In genomic region chr17:81221436-81221835, GRCm38 (mm10) we compare ENCODE assay signal across 27 mouse cellular contexts.
DNase-seq lines count a peak whose midpoint lies in the region; ATAC-seq and TF ChIP-seq lines count a peak whose summit lies in the region.
"Had no signal": no experiment of that assay in that cellular context is flagged by ENCODE, and none has a peak within 500 bp of the region (broad histone marks: within the 10 kb centered on the region; RNA-seq: fewer than 3 reads in every experiment).

No protein-coding gene starts in this region.

- 65% methylated on average over 3 of the region's 3 CpGs for WGBS in lung, postnatal 0 days
- WGBS in lung, adult 2 months, result 60% methylated on average over 3 of the region's 3 CpGs
- WGBS in liver, embryonic 12.5 days (ENCODE audit: insufficient replicate concordance), result 67% methylated on average over 3 of the region's 3 CpGs

- no peak for TF ChIP-seq EP300 in lung, postnatal 0 days (IDR thresholded peaks at IDR 0.05)

- no peaks in the 10 kb centered on the region for H3K4me1 ChIP-seq in lung, postnatal 0 days (ENCODE audit: insufficient read depth, low read depth, low read length)
- no peaks in the 10 kb centered on the region for H3K4me1 ChIP-seq in lung, adult 2 months (ENCODE audit: control insufficient read depth, insufficient read depth, low read length)
- H3K4me1 ChIP-seq in liver, embryonic 12.5 days, result no peaks in the 10 kb centered on the region
- H3K4me1 ChIP-seq: embryonic facial prominence, embryonic 13.5 days; forebrain, embryonic 10.5 days; forebrain, embryonic 15.5 days; heart, embryonic 13.5 days; hindbrain, embryonic 15.5 days; kidney, embryonic 15.5 days; limb, embryonic 13.5 days had no signal

- no peak overlapping the region for H3K4me2 ChIP-seq in lung, postnatal 0 days (replicated peaks; ENCODE audit: low read depth, low read length)
- no peak overlapping the region for H3K4me2 ChIP-seq in liver, embryonic 12.5 days
- H3K4me2 ChIP-seq: embryonic facial prominence, embryonic 13.5 days; forebrain, embryonic 15.5 days; heart, embryonic 13.5 days; hindbrain, embryonic 15.5 days; kidney, embryonic 15.5 days; limb, embryonic 13.5 days; liver, embryonic 11.5 days had no signal

- no peaks in the 10 kb centered on the region for H3K36me3 ChIP-seq in lung, postnatal 0 days (ENCODE audit: insufficient read depth, low read length)
- no peaks in the 10 kb centered on the region for H3K36me3 ChIP-seq in liver, embryonic 12.5 days
- H3K36me3 ChIP-seq: embryonic facial prominence, embryonic 13.5 days; forebrain, embryonic 10.5 days; forebrain, embryonic 15.5 days; heart, embryonic 13.5 days; hindbrain, embryonic 15.5 days; kidney, embryonic 15.5 days; limb, embryonic 13.5 days had no signal

- no peak for TF ChIP-seq CTCF in lung, postnatal 0 days (IDR thresholded peaks at IDR 0.05)
- no peak for TF ChIP-seq CTCF in lung, adult 2 months (IDR thresholded peaks at IDR 0.05; ENCODE audit: insufficient read depth, low read length)

- no peak overlapping the region for H3K4me3 ChIP-seq in lung, postnatal 0 days (ENCODE audit: low read depth, low read length)
- no peak overlapping the region for H3K4me3 ChIP-seq in lung, adult 2 months (replicated peaks; ENCODE audit: extremely low read depth, low read depth, low read length)
- no peak overlapping the region for H3K4me3 ChIP-seq in liver, embryonic 12.5 days
- H3K4me3 ChIP-seq: embryonic facial prominence, embryonic 13.5 days; forebrain, embryonic 10.5 days; forebrain, embryonic 15.5 days; heart, adult 2 months; heart, embryonic 13.5 days; hindbrain, embryonic 15.5 days; kidney, embryonic 15.5 days; limb, embryonic 13.5 days had no signal

- no peak overlapping the region for H3K9ac ChIP-seq in lung, postnatal 0 days (replicated peaks; ENCODE audit: low read depth)
- no peak overlapping the region for H3K9ac ChIP-seq in liver, embryonic 12.5 days
- H3K9ac ChIP-seq: embryonic facial prominence, embryonic 13.5 days; forebrain, embryonic 15.5 days; heart, embryonic 13.5 days; hindbrain, embryonic 15.5 days; kidney, embryonic 15.5 days; limb, embryonic 13.5 days; liver, postnatal 0 days had no signal

- DNase-seq in adrenal gland, adult 8-10 months, result peak; percentile 24
- DNase-seq in adrenal gland, postnatal 4 days (ENCODE audit: low spot score in 2 of 2), result no peak
- DNase-seq in lung, postnatal 0 days (ENCODE audit: low spot score), result peak; percentile 67
- no peak for DNase-seq in lung, adult 2 months
- DNase-seq in adrenal gland, postnatal 14 days, result peak; percentile 67
- peak; percentile 4 for DNase-seq in lung, postnatal 25 days (ENCODE audit: low spot score)
- no peak for DNase-seq in spleen, postnatal 4 days (ENCODE audit: low spot score in 2 of 2)
- DNase-seq: cerebellum, adult 11-12 months; cerebellum, postnatal 10 days; gastrocnemius, postnatal 10 days; heart, adult 2 months; heart, postnatal 10 days; kidney, adult 11 months; kidney, postnatal 36 days; liver, postnatal 0 days; midbrain, embryonic 14.5 days had no signal

- no peak for ATAC-seq in lung, postnatal 0 days
- ATAC-seq in liver, embryonic 12.5 days, result no peak
- ATAC-seq: CD4-positive, CD25-positive, alpha-beta regulatory T cell, adult 4 months; forebrain, embryonic 15.5 days; inflammation-experienced regulatory T-cells, adult 6 months; liver, postnatal 0 days had no signal

- H3K27ac ChIP-seq in lung, postnatal 0 days (ENCODE audit: low read length), result no peak overlapping the region
- no peak overlapping the region for H3K27ac ChIP-seq in liver, embryonic 12.5 days
- H3K27ac ChIP-seq: embryonic facial prominence, embryonic 13.5 days; forebrain, embryonic 10.5 days; forebrain, embryonic 15.5 days; heart, adult 2 months; heart, embryonic 13.5 days; hindbrain, embryonic 15.5 days; kidney, embryonic 15.5 days; limb, embryonic 13.5 days had no signal

- H3K27me3 ChIP-seq in lung, postnatal 0 days (replicated peaks; ENCODE audit: insufficient read depth, low read length), result no peaks in the 10 kb centered on the region
- no peaks in the 10 kb centered on the region for H3K27me3 ChIP-seq in liver, embryonic 12.5 days (replicated peaks)
- H3K27me3 ChIP-seq: embryonic facial prominence, embryonic 13.5 days; forebrain, embryonic 15.5 days; heart, embryonic 13.5 days; hindbrain, embryonic 15.5 days; kidney, embryonic 15.5 days; limb, embryonic 13.5 days had no signal

- TF ChIP-seq POLR2A in lung, adult 2 months (IDR thresholded peaks at IDR 0.05; ENCODE audit: borderline replicate concordance, extremely low read depth, low read depth, low read length), result no peak

- H3K9me3 ChIP-seq in lung, postnatal 0 days (ENCODE audit: low read length), result no peaks in the 10 kb centered on the region
- H3K9me3 ChIP-seq in liver, embryonic 12.5 days (replicated peaks), result no peaks in the 10 kb centered on the region
- H3K9me3 ChIP-seq: embryonic facial prominence, embryonic 13.5 days; forebrain, embryonic 10.5 days; forebrain, embryonic 15.5 days; heart, embryonic 13.5 days; hindbrain, embryonic 15.5 days; kidney, embryonic 15.5 days; limb, embryonic 13.5 days had no signal

Comparison
In these comparisons a context has a peak if more than half of its experiments do, and no peak if none do; other contexts are left out.
1. DNase-seq: peak in adrenal gland, adult 8-10 months (single experiment), lung, postnatal 0 days (single experiment), adrenal gland, postnatal 14 days (single experiment) and lung, postnatal 25 days (single experiment); none in adrenal gland, postnatal 4 days (0 of 2), lung, adult 2 months (single experiment) and spleen, postnatal 4 days (0 of 2).